Mouse (Mus musculus) small intestine, adult 2 months (tissue): ENCODE data around the gene Utp20.

Experiments used
- CTCF ChIP-seq: fragments of 200-500 bp; IDR thresholded peaks from 2 replicates; pipeline ENCODE4 v1.5.1; 2012; ENCODE audit warnings: low read depth, mild to moderate bottlenecking, control low read depth, inconsistent platforms, low read length, moderate library complexity, mixed read lengths; ENCODE audit not compliant: insufficient replicate concordance, insufficient read length; ENCODE audit errors: extremely low read depth
- POLR2A ChIP-seq: fragments of 200-500 bp; IDR thresholded peaks from 2 replicates; pipeline ENCODE4 v1.6.1; 2012; ENCODE audit warnings: low read depth, mild to moderate bottlenecking, control low read depth, inconsistent platforms, low read length, moderate library complexity

DNA sequence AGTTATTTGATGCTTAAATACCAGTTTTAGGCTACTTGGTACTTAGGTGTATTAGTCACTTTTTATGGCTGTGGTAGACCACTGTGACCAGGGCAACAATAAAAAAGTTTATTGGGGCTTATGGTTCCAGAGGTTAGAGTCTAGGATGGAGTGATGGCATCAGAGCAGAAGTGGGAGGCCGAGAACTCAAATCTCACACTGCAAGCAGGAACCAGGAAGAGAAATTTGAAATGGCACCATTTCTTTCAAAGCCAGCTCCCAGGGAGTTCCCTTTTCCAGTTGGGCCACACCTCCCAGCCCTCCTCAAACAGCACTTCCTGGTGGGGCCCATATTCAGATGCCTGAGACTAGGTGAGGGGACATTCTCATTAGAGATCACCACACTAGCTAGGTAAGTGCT lies 86.8 kb downstream of the Utp20 start:
- no peak for TF ChIP-seq CTCF
- TF ChIP-seq POLR2A = no peak
